Mouse (Mus musculus) midbrain, embryonic 13.5 days (tissue): ENCODE results near the gene Commd8. TPM values are rescaled to one million over a fixed set of nuclear protein-coding genes. Genes with fewer than 3 reads are reported as not detected.

Source experiments
- ATAC-seq: fragments of 200-750 bp; cut with Nextera tagmentation; 2 replicates; pipeline ENCODE4 v1.8.0; 2017; ENCODE audit warnings: mild to moderate bottlenecking, moderate TSS enrichment, moderate library complexity
- H3K27ac ChIP-seq: fragments of 300-500 bp; sonication (generic); 2 replicates; pipeline ENCODE4 v1.5.1; 2015; ENCODE audit warnings: inconsistent platforms, mild to moderate bottlenecking, moderate library complexity
- H3K27me3 ChIP-seq: fragments of 300-500 bp; sonication (generic); 2 replicates; pipeline ENCODE4 v1.6.1; 2015; ENCODE audit warnings: mild to moderate bottlenecking, inconsistent platforms
- H3K36me3 ChIP-seq: fragments of 300-500 bp; sonication (generic); 2 replicates; pipeline ENCODE4 v1.6.1; 2015; ENCODE audit warnings: mild to moderate bottlenecking, inconsistent platforms
- H3K4me1 ChIP-seq: fragments of 300-500 bp; sonication (generic); replicated peaks from 2 replicates; pipeline ENCODE4 v1.6.1; 2015; ENCODE audit warnings: inconsistent platforms
- H3K4me2 ChIP-seq: fragments of 300-500 bp; sonication (generic); replicated peaks from 2 replicates; pipeline ENCODE4 v1.6.1; 2015; ENCODE audit warnings: moderate library complexity, mild to moderate bottlenecking, inconsistent platforms
- H3K4me3 ChIP-seq: fragments of 300-500 bp; sonication (generic); replicated peaks from 2 replicates; pipeline ENCODE4 v1.5.1; 2015; ENCODE audit warnings: mild to moderate bottlenecking, inconsistent platforms
- H3K9ac ChIP-seq: fragments of 300-500 bp; sonication (generic); replicated peaks from 2 replicates; pipeline ENCODE4 v1.6.1; 2015; ENCODE audit warnings: mild to moderate bottlenecking, inconsistent platforms
- H3K9me3 ChIP-seq: fragments of 300-500 bp; sonication (generic); 2 replicates; pipeline ENCODE4 v1.6.1; 2016; ENCODE audit warnings: mild to moderate bottlenecking, inconsistent platforms
- WGBS: fragments of 180-500 bp; shearing (Covaris S2); methylation state at CpG from one replicate; pipeline ENCODE4 v1.1.7; 2015; 5-methylcytosine and 5-hydroxymethylcytosine counted together
- polyA plus RNA-seq: library from polyadenylated mRNA; unstranded; fragments of >200 nt; fragmentation: Nextera tagmentation; extraction: Ambion mirVana; gene quantifications from 2 replicates; pipeline ENCODE4 v1.2.1, GENCODE M21; 2015

Gene Commd8
- polyA plus RNA-seq = 147 and 160 TPM in 2 replicates

GRCm38 (mm10) chr5:72167594-72168284 is at the start of gene Commd8:
Gene Commd8, minus strand, starts transcription at chr5:72168189.
- Histone ChIP-seq H3K9me3 (no peaks in the 10 kb centered on the region), H3K27ac (0 out of 2 replicates have a peak within 1 kb of the TSS, but pooled peaks have one; percentile 56), H3K9ac (peak within 1 kb of the TSS; percentile 78), H3K27me3 (no peaks in the 10 kb centered on the region), H3K4me2 (peak within 1 kb of the TSS; percentile 90), H3K4me1 (peaks cover 18% of the 10 kb centered on the region), H3K4me3 (peak within 1 kb of the TSS; percentile 81), H3K36me3 (no peaks in the 10 kb centered on the region; the same call in none of the 2 replicates)
- peak; percentile 96 for ATAC-seq
- under 1% methylated on average over 38 of the region's 38 CpGs for WGBS

GRCm38 (mm10) chr5:72211741-72212140 is 43.8 kb upstream of the Commd8 start:
- Histone ChIP-seq H3K4me3 (no peak overlapping the region), H3K27ac (no peak overlapping the region), H3K9me3 (no peaks in the 10 kb centered on the region), H3K4me2 (peak overlapping the region; percentile 41), H3K4me1 (peaks cover 19% of the 10 kb centered on the region), H3K27me3 (no peaks in the 10 kb centered on the region), H3K9ac (no peak overlapping the region; the same call in 1 of the 2 replicates), H3K36me3 (no peaks in the 10 kb centered on the region)
- 52% methylated on average over 18 of the region's 18 CpGs for WGBS
- peak; percentile 71 for ATAC-seq

DNA sequence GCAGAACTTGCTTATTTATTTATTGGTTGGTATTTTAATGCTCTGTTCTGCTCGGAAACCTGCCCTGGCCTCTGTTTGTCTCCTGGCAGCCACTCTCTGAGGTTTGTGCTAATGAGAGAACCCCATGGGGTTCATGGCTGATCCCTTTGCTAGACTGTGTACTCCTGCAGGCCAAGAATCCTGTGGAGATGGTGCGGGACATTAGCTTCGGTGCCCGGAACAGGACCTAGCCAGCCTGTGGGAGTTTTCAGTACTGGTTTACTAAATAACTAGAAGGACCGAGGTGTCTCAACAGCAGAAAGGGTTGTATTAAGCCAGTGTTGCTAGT is 42.8 kb upstream of the Commd8 start:
- H3K4me3 ChIP-seq = no peak overlapping the region
- H3K27ac ChIP-seq = no peak overlapping the region
- peak; percentile 76 for ATAC-seq
- H3K4me1 ChIP-seq = peaks cover 19% of the 10 kb centered on the region
- no peaks in the 10 kb centered on the region for H3K27me3 ChIP-seq
- no peaks in the 10 kb centered on the region for H3K36me3 ChIP-seq
- H3K4me2 ChIP-seq = no peak overlapping the region
- 59% methylated on average over 5 of the region's 5 CpGs for WGBS
- H3K9me3 ChIP-seq = no peaks in the 10 kb centered on the region
- H3K9ac ChIP-seq = no peak overlapping the region

DNA sequence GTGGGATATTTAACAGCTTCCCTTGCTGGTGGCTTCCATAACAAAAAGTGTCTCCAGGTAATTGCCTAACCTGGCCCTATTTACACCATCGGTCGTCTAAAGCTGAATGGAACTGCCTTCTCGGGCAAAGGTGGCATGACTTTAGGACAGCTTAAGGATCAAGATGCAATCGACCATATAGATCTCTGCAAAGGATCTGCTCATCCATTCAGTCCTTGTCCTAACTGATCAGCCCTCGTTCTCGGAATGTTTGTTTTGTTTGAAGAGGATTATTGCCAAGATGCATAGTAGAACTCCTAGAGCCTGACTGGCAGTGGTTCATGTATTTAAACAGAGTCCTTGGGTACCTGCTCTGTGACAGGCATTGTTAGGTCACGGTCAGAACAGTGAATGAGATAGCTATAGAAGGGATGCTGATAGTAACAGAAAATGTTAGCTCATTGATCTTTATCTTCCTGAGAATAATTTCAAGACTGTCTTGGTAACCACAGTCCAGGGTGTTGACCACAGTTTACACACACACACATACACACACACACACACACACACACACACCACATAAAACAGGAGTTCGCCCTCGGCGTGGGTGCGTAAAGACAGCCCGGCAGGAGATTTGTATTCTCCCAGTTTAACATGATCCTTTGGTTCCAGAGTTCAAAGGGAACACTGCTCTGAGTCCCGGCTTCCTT is 42.3 kb upstream of the Commd8 start:
- peak; percentile 44 for ATAC-seq
- Histone ChIP-seq H3K9me3 (no peaks in the 10 kb centered on the region), H3K36me3 (no peaks in the 10 kb centered on the region), H3K27ac (no peak overlapping the region), H3K27me3 (no peaks in the 10 kb centered on the region), H3K9ac (no peak overlapping the region), H3K4me2 (no peak overlapping the region), H3K4me3 (no peak overlapping the region), H3K4me1 (peaks cover 19% of the 10 kb centered on the region)
- 51% methylated on average over 13 of the region's 13 CpGs for WGBS

DNA sequence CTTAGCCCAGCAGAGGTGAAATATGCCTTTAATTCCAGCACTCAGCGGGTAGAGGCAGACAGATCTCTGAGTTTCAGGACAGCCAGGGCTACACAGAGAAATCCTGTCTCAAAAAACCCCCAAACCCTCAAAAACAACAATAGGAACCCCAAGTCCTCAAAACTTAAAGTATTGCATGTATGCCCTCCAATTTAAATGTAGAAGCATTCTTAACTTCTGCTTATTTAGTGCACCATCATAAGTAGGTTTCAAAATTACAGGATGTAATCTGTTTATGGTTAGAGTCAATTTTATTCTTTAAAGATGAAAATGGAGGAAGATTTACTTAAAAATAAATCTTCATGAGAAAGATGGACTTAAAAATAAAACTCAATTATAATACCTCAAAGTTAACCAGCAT is 40.5 kb upstream of the Commd8 start:
- no peak for ATAC-seq
- Histone ChIP-seq H3K9ac (no peak overlapping the region), H3K9me3 (no peaks in the 10 kb centered on the region), H3K4me3 (no peak overlapping the region), H3K4me2 (no peak overlapping the region), H3K4me1 (peaks cover 30% of the 10 kb centered on the region), H3K27me3 (no peaks in the 10 kb centered on the region; the same call in 1 of the 2 replicates), H3K36me3 (no peaks in the 10 kb centered on the region), H3K27ac (no peak overlapping the region)
- 91% methylated on average over 1 of the region's 1 CpGs for WGBS

GRCm38 (mm10) chr5:72205271-72205670 is 37.3 kb upstream of the Commd8 start:
- 89% methylated on average over 5 of the region's 5 CpGs for WGBS
- Histone ChIP-seq H3K4me3 (no peak overlapping the region), H3K9me3 (no peaks in the 10 kb centered on the region), H3K9ac (no peak overlapping the region), H3K4me1 (peaks cover 22% of the 10 kb centered on the region), H3K4me2 (no peak overlapping the region), H3K27me3 (peaks cover 7% of the 10 kb centered on the region; the same call in 1 of the 2 replicates), H3K27ac (no peak overlapping the region), H3K36me3 (no peaks in the 10 kb centered on the region)
- no peak for ATAC-seq

DNA sequence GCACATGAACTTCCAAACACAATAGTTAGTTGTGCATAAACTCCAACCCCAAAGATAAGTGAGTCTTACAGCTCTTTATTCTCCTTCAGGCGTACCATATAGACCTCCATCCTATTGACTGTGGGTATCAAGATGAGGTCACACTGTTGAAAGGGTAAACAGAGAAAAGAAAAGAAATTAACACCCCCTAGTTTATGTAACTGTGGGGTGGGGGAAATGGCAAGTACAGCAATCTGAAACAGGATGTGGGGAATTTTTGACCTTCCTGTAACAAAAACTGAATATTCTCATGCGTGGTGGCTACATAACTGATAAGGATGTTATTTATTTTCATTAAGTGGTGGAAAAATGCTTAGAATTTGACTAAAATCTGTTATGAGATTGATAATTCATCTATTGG is 36.5 kb upstream of the Commd8 start:
- no peaks in the 10 kb centered on the region for H3K36me3 ChIP-seq
- peak overlapping the region; percentile 67 for H3K4me2 ChIP-seq
- H3K27ac ChIP-seq = no peak overlapping the region
- no peaks in the 10 kb centered on the region for H3K9me3 ChIP-seq
- H3K4me3 ChIP-seq = no peak overlapping the region
- peaks cover 7% of the 10 kb centered on the region; the same call in 1 of the 2 replicates for H3K27me3 ChIP-seq
- WGBS = 88% methylated on average over 2 of the region's 2 CpGs
- ATAC-seq = no peak
- peaks cover 18% of the 10 kb centered on the region for H3K4me1 ChIP-seq
- no peak overlapping the region for H3K9ac ChIP-seq

DNA sequence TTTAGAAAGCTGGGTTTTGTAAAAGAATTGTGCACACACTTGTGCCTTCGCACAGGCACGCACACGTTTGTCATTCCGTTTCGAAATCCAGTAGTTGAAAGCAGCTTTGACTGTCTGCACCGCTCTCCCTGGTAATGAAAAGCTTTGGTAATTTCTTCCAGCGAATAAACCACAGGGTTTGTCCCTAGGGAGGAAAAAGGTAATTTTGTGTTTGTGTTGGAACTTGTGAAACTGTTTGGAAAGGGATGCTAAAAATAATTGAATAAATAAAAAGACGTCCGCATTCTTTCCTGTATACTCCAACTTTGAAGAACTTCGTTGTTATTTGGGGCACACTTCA is 35.7 kb upstream of the Commd8 start:
- 11% methylated on average over 10 of the region's 10 CpGs for WGBS
- peak overlapping the region; percentile 67 for H3K4me2 ChIP-seq
- H3K36me3 ChIP-seq = no peaks in the 10 kb centered on the region
- H3K27ac ChIP-seq = no peak overlapping the region
- peak overlapping the region; percentile 60 for H3K9ac ChIP-seq
- H3K9me3 ChIP-seq = no peaks in the 10 kb centered on the region
- H3K4me1 ChIP-seq = peaks cover 18% of the 10 kb centered on the region
- ATAC-seq = peak; percentile 28; the same call in 1 of the 2 replicates
- peaks cover 7% of the 10 kb centered on the region; the same call in 1 of the 2 replicates for H3K27me3 ChIP-seq
- peak overlapping the region; percentile 59 for H3K4me3 ChIP-seq

DNA sequence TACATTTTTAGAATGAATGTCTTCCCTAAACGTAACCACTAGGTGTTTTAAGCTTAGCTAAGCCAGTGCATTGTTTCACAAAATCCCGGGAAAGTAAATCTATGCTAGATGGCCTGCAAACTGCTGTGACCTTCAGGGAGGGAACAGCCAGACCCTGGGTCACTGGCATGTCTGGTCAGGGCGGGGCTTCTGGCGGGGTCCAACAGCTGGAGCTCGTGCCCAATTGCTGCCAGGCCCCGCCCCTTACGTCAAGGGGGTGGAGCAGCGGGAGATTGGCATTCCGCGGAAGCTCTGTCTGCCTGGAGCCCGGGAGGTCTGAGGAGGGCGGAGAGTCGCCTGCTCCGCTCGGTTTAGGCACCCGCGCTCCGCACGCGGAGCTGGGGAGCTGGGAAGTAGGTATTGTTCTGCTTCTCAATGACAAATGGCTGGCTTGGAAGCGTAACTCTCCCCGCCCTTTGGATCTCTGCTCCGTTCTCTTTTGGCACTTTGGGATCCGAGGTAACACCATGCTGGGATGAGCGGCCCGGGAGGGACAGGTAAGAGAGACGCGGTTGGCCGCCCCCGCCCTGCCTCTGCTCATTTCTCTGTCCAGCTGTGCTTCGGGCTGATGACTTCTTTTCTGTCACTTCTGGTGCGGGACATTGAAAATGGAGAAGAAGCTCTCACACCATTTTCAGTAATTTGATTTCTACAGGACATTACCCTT is 35.2 kb upstream of the Commd8 start:
- H3K4me1 ChIP-seq = peaks cover 18% of the 10 kb centered on the region
- H3K9ac ChIP-seq = peak overlapping the region; percentile 60
- under 1% methylated on average over 32 of the region's 32 CpGs for WGBS
- H3K36me3 ChIP-seq = no peaks in the 10 kb centered on the region
- peak overlapping the region; percentile 59 for H3K4me3 ChIP-seq
- peaks cover 7% of the 10 kb centered on the region; the same call in 1 of the 2 replicates for H3K27me3 ChIP-seq
- H3K9me3 ChIP-seq = no peaks in the 10 kb centered on the region
- peak; percentile 99 for ATAC-seq
- H3K4me2 ChIP-seq = peak overlapping the region; percentile 67
- H3K27ac ChIP-seq = no peak overlapping the region

DNA sequence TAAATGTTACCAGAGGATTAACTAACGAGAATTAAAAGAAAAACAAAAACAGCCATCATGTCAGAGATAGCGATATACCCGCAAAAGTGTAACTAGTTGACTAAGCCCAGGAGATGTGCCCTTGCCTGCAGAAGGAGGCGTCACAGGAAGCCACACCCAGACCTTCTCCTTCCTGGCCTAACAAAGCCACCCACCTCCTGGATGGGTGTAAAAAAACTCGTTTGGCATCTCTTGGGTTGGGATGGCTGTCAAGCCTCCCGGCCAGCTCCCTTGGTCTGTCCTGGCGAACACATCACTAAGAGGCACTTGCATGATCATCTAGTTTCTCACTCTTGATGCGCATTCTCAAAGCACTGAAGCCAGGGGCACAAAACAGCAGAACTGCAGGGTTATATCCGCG is 34.0 kb upstream of the Commd8 start:
- 38% methylated on average over 10 of the region's 10 CpGs for WGBS
- Histone ChIP-seq H3K4me2 (no peak overlapping the region; the same call in 1 of the 2 replicates), H3K4me1 (peaks cover 18% of the 10 kb centered on the region), H3K9me3 (no peaks in the 10 kb centered on the region), H3K36me3 (no peaks in the 10 kb centered on the region), H3K9ac (no peak overlapping the region), H3K27me3 (peaks cover 7% of the 10 kb centered on the region; the same call in 1 of the 2 replicates), H3K4me3 (no peak overlapping the region), H3K27ac (no peak overlapping the region)
- no peak for ATAC-seq

DNA sequence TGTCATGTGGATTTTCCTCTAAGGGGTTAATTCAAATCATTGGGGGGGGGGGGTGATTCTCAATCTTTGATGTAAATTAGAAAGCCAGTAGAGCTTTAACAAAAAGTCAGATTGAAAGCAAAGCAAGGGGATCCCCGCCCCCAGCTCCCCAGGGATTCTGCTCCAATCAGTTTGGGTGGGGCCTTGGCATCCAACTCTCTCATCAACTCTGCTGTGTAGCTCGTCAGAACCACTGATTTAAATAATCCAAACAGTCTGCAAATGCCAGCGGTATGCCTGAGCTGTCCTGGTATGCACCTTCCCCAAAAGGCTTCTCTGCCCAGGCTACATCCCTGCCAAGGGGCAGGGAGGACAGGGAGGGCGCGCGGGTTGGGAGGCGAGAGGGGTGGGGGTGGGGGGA is 33.6 kb upstream of the Commd8 start:
- Histone ChIP-seq H3K9ac (no peak overlapping the region), H3K4me1 (peaks cover 18% of the 10 kb centered on the region), H3K27ac (no peak overlapping the region), H3K36me3 (no peaks in the 10 kb centered on the region), H3K9me3 (no peaks in the 10 kb centered on the region), H3K27me3 (peaks cover 7% of the 10 kb centered on the region; the same call in 1 of the 2 replicates), H3K4me3 (no peak overlapping the region), H3K4me2 (no peak overlapping the region; the same call in 1 of the 2 replicates)
- WGBS = 9% methylated on average over 7 of the region's 7 CpGs
- ATAC-seq = 0 out of 2 replicates have a peak, but pooled peaks have one; percentile 29

GRCm38 (mm10) chr5:72195442-72195841 is 27.5 kb upstream of the Commd8 start:
- no peaks in the 10 kb centered on the region for H3K4me1 ChIP-seq
- no peaks in the 10 kb centered on the region for H3K9me3 ChIP-seq
- H3K27me3 ChIP-seq = no peaks in the 10 kb centered on the region
- no peak overlapping the region for H3K27ac ChIP-seq
- H3K4me2 ChIP-seq = no peak overlapping the region
- no peak overlapping the region for H3K4me3 ChIP-seq
- no peak overlapping the region for H3K9ac ChIP-seq
- 98% methylated on average over 1 of the region's 1 CpGs for WGBS
- no peak for ATAC-seq
- H3K36me3 ChIP-seq = no peaks in the 10 kb centered on the region
